Mouse (Mus musculus) C2C12 (cell line): ENCODE measurements around the gene Tsfm.

Experiments
- CEBPB ChIP-seq: IDR thresholded peaks from one replicate; pipeline ENCODE4 v1.6.1; 2011; ENCODE audit warnings: low read depth, mild to moderate bottlenecking, control low read depth, moderate library complexity
- CTCF ChIP-seq: IDR thresholded peaks from one replicate; pipeline ENCODE4 v1.5.1; 2011; ENCODE audit not compliant: control insufficient read depth, insufficient read depth, insufficient read length
- MAX ChIP-seq: IDR thresholded peaks from one replicate; pipeline ENCODE4 v1.6.1; 2011; ENCODE audit warnings: mild to moderate bottlenecking, control low read depth

GRCm38 (mm10) chr10:126977076-126977475 is 53.6 kb downstream of the Tsfm start:
- TF ChIP-seq CTCF (no peak), CEBPB (no peak), MAX (no peak)
